Mouse (Mus musculus) kidney, adult 2 months (tissue): ENCODE results near the gene Kiss1r.

ENCODE experiments used
- CTCF ChIP-seq: fragments of 200-500 bp; conservative IDR thresholded peaks from 2 replicates; pipeline ENCODE4 v1.5.1; 2011; ENCODE audit warnings: low read depth, mild to moderate bottlenecking, control low read depth, low read length, moderate library complexity, mixed read lengths; ENCODE audit not compliant: insufficient read depth, insufficient read length
- POLR2A ChIP-seq: fragments of 200-500 bp; IDR thresholded peaks from one replicate; pipeline ENCODE4 v1.6.1; 2011; ENCODE audit warnings: low read depth, low read length, control low read depth

DNA sequence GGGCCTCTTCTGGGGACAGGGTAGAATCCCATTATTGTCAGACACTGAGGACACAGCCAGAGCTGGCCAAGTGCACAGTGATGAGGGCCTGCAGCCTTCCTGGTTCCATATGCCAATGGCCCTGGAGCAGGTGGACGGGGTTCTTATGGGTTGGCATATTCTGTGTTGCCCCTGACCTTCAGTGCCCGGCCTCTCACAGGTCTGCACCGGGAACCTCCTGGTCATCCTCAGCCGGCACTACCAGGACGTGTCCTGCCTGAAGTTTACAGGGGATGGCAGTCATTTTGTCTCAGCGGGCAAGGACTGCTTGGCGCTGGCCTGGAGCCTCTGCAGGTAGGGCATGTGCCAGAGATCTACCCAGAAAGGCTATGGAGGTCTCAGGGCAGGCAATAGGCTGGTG is 48.0 kb downstream of the Kiss1r start:
- no peak for TF ChIP-seq CTCF
- no peak for TF ChIP-seq POLR2A
